Mouse (Mus musculus) liver, embryonic 11.5 days (tissue): ENCODE measurements around the gene Arl4d. TPM values are rescaled to one million over a fixed set of nuclear protein-coding genes. Genes with fewer than 3 reads are reported as not detected.
"Not testable (repeated sequence)": the region's sequence is repeated elsewhere in the genome, so short reads cannot be mapped to it uniquely, and the experiment has no call there.

Experiments used
- ATAC-seq: fragments of 200-750 bp; cut with Nextera tagmentation; replicated peaks from 2 replicates; pipeline ENCODE4 v1.8.0; 2017; ENCODE audit warnings: moderate number of reproducible peaks, mild to moderate bottlenecking, moderate TSS enrichment, moderate library complexity; ENCODE audit not compliant: low FRiP score
- DNase-seq: peaks from one replicate; pipeline ENCODE4 v3.0.0-alpha.2; 2017; ENCODE audit warnings: low spot score
- H3K27ac ChIP-seq: fragments of 300-500 bp; sonication (generic); 2 replicates; pipeline ENCODE4 v1.5.1; 2014; ENCODE audit warnings: mild to moderate bottlenecking, low read depth, low read length, control low read depth
- H3K27me3 ChIP-seq: fragments of 300-500 bp; sonication (generic); replicated peaks from 2 replicates; pipeline ENCODE4 v1.6.1; 2014; ENCODE audit warnings: low read length, mixed read lengths; ENCODE audit not compliant: control insufficient read depth, insufficient read depth
- H3K36me3 ChIP-seq: fragments of 300-500 bp; sonication (generic); 2 replicates; pipeline ENCODE4 v1.6.1; 2014; ENCODE audit warnings: mild to moderate bottlenecking, low read length, moderate library complexity, mixed read lengths; ENCODE audit not compliant: control insufficient read depth, insufficient read depth
- H3K4me1 ChIP-seq: fragments of 300-500 bp; sonication (generic); replicated peaks from 2 replicates; pipeline ENCODE4 v1.6.1; 2014; ENCODE audit warnings: low read length, mixed read lengths; ENCODE audit not compliant: control insufficient read depth, insufficient read depth
- H3K4me2 ChIP-seq: fragments of 300-500 bp; sonication (generic); 2 replicates; pipeline ENCODE4 v1.6.1; 2014; ENCODE audit warnings: mild to moderate bottlenecking, control low read depth, moderate library complexity
- H3K4me3 ChIP-seq: fragments of 300-500 bp; sonication (generic); 2 replicates; pipeline ENCODE4 v1.5.1; 2014; ENCODE audit warnings: low read depth, low read length, control low read depth
- H3K9ac ChIP-seq: fragments of 300-500 bp; sonication (generic); 2 replicates; pipeline ENCODE4 v1.6.1; 2014; ENCODE audit warnings: low read depth, low read length, control low read depth
- H3K9me3 ChIP-seq: fragments of 300-500 bp; sonication (generic); 2 replicates; pipeline ENCODE4 v1.6.1; 2016; ENCODE audit warnings: low read length, inconsistent platforms, mixed read lengths; ENCODE audit not compliant: control insufficient read depth
- WGBS: fragments of 180-500 bp; shearing (Covaris S2); extraction: QIAGEN DNeasy Blood & Tissue Kit; methylation state at CpG from one replicate; pipeline ENCODE4 v1.1.7; 2014; 5-methylcytosine and 5-hydroxymethylcytosine counted together
- polyA plus RNA-seq: library from polyadenylated mRNA; unstranded; fragments of >200 nt; fragmentation: Nextera tagmentation; extraction: Ambion mirVana; gene quantifications from 2 replicates; pipeline ENCODE4 v1.2.1, GENCODE M21; 2014

Gene Arl4d
- polyA plus RNA-seq, result 3.6 and 3.9 TPM in 2 replicates

GRCm38 (mm10) chr11:101664825-101665635, at the start of gene Arl4d:
Arl4d (plus strand) TSS chr11:101665541.
- Histone ChIP-seq H3K36me3 (no peaks in the 10 kb centered on the region), H3K4me1 (peaks cover 57% of the 10 kb centered on the region), H3K27ac (peak within 1 kb of the TSS; percentile 56), H3K9ac (peak within 1 kb of the TSS; percentile 69), H3K9me3 (no peaks in the 10 kb centered on the region), H3K4me2 (peak within 1 kb of the TSS; percentile 93), H3K4me3 (peak within 1 kb of the TSS; percentile 64), H3K27me3 (no peaks in the 10 kb centered on the region; the same call in 1 of the 2 replicates)
- ATAC-seq, result peak; percentile 89
- 8% methylated on average over 34 of the region's 34 CpGs for WGBS
- peak; percentile 89 for DNase-seq

- no peaks in the 10 kb centered on the region for H3K36me3 ChIP-seq
- 73% methylated on average over 8 of the region's 8 CpGs for WGBS
- no peak overlapping the region for H3K27ac ChIP-seq
- peaks cover 3% of the 10 kb centered on the region; the same call in 1 of the 2 replicates for H3K27me3 ChIP-seq
- no peak overlapping the region for H3K4me3 ChIP-seq
- ATAC-seq, result no peak
- H3K9ac ChIP-seq, result no peak overlapping the region
- no peak for DNase-seq
- peaks cover 24% of the 10 kb centered on the region for H3K4me1 ChIP-seq
- H3K4me2 ChIP-seq, result no peak overlapping the region
- H3K9me3 ChIP-seq, result no peaks in the 10 kb centered on the region
Measured at GRCm38 (mm10) chr11:101616104-101616503, 49.2 kb upstream of the Arl4d start.

DNA sequence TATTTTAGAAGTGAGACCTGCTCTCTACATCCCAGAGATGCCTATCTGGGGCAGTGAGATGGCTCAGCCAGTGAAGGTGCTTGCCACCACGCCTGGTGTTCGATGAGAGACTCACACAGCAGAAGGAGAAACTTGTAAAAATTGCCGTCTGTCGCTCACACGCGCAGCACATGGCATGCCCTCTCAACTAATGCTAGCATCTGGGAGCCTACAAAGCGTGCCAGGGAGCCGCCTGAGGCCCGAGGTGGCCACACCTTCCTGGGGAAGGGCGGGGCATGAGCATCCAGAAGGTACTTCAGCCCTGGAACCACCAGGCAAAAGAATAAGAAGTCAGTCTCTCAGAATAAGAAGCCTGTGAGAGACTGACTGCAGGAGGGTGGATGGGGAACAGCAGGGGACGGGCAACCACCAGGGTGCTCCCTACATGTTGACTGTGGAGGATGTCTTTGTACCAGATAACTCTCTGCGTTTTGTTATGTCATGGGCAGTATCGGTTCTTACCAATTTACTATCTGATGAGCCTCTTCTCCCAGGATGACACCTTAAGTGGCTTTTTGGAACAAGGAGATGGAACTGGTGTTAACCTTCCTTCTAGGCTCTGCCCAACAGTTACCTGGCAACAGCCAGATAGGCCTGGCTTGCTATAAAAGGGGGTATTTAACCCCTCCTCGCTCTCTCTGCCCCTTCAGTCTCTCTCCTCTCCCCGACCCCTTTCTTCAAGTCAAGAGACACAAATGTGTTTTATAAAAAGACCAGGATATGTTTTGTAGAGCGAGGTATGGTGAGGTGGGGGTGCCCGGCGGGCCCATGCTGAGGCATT, 48.2 kb upstream of the Arl4d start:
- Histone ChIP-seq H3K27me3 (peaks cover 3% of the 10 kb centered on the region; the same call in 1 of the 2 replicates), H3K9me3 (no peaks in the 10 kb centered on the region), H3K4me2 (peak overlapping the region; percentile 10; the same call in 1 of the 2 replicates), H3K4me1 (peaks cover 24% of the 10 kb centered on the region), H3K9ac (no peak overlapping the region), H3K4me3 (no peak overlapping the region), H3K36me3 (no peaks in the 10 kb centered on the region), H3K27ac (no peak overlapping the region)
- ATAC-seq (peak; percentile 32), DNase-seq (no peak)
- WGBS, result 30% methylated on average over 18 of the region's 18 CpGs

- Histone ChIP-seq H3K4me2 (0 out of 2 replicates have a peak overlapping the region, but pooled peaks have one; percentile 28), H3K4me1 (peaks cover 24% of the 10 kb centered on the region), H3K4me3 (no peak overlapping the region), H3K27me3 (peaks cover 3% of the 10 kb centered on the region; the same call in 1 of the 2 replicates), H3K36me3 (no peaks in the 10 kb centered on the region), H3K9ac (no peak overlapping the region), H3K27ac (no peak overlapping the region), H3K9me3 (no peaks in the 10 kb centered on the region)
- ATAC-seq (no peak), DNase-seq (peak; percentile 53)
- WGBS, result 16% methylated on average over 8 of the region's 8 CpGs
Measured at GRCm38 (mm10) chr11:101617849-101618248, 47.5 kb upstream of the Arl4d start.

GRCm38 (mm10) chr11:101618596-101618995, 46.7 kb upstream of the Arl4d start:
- no peak overlapping the region for H3K27ac ChIP-seq

DNA sequence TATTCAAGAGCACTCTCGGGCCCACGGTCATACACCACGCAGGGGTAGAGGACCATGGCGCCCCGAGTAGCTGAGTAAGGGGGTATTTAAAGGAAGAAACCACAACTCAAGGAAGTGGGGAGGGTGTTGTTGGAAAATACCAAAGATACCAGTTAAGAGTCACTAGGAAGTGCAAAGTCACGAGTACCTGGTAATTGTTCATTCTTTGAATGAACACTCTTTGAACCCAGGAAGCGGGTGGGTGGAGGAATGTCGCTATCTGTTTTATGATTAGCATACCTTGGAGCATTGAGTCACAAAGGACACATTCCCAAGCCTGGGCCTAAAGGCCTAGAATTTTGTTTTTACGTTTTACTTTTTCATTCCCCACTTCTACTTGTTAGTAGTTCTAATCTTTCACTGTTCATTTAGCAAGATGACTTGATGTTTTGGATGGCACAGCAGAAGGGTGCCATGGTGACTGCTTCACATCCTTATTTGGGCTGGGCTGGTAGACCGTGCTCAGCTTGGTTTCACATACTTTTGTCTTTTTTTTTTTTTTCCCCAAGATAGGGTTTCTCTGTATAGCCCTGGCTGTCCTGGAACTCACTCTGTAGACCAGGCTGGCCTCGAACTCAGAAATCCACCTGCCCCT, 45.2 kb upstream of the Arl4d start:
- ATAC-seq, H3K36me3 ChIP-seq, H3K4me2 ChIP-seq, H3K9me3 ChIP-seq, H3K9ac ChIP-seq, H3K27ac ChIP-seq, H3K4me3 ChIP-seq, DNase-seq, H3K27me3 ChIP-seq: not testable (repeated sequence)
- WGBS, result 75% methylated on average over 11 of the region's 11 CpGs
- peaks cover 22% of the 10 kb centered on the region for H3K4me1 ChIP-seq

More at GRCm38 (mm10) chr11:101618596-101618995, 46.7 kb upstream of the Arl4d start:
- Histone ChIP-seq H3K9ac (no peak overlapping the region), H3K9me3 (no peaks in the 10 kb centered on the region), H3K27me3 (peaks cover 3% of the 10 kb centered on the region; the same call in 1 of the 2 replicates), H3K4me1 (peaks cover 24% of the 10 kb centered on the region), H3K4me3 (no peak overlapping the region), H3K36me3 (no peaks in the 10 kb centered on the region), H3K4me2 (no peak overlapping the region)
- WGBS, result 80% methylated on average over 3 of the region's 3 CpGs
- ATAC-seq (no peak), DNase-seq (no peak)

DNA sequence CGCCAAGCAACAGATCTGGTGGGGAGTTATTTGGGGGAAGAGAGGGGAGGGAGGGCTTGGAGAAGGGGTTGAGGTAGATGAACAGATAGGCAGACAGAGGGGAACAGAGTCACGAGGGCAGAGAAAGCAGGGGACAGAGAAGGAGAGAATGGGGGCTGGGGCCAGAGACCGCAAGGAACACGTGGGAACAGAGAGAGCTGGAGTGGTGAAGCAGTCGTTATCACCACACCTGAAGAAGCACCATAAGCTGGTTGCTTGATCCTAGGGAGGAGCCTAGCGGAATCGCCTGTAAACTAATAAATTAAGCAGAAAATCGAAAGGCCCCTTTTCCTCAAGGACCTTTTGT, 38.7 kb upstream of the Arl4d start:
- H3K27ac ChIP-seq, result peak overlapping the region; percentile 100
- H3K4me2 ChIP-seq, result peak overlapping the region; percentile 76
- no peaks in the 10 kb centered on the region for H3K36me3 ChIP-seq
- peaks cover 6% of the 10 kb centered on the region; the same call in 1 of the 2 replicates for H3K4me1 ChIP-seq
- peak; percentile 23 for ATAC-seq
- 6% methylated on average over 8 of the region's 8 CpGs for WGBS
- H3K27me3 ChIP-seq, result no peaks in the 10 kb centered on the region
- H3K9me3 ChIP-seq, result no peaks in the 10 kb centered on the region
- peak overlapping the region; percentile 72 for H3K9ac ChIP-seq
- no peak for DNase-seq
- peak overlapping the region; percentile 51 for H3K4me3 ChIP-seq
